Mouse (Mus musculus): Measurements from ENCODE around the gene Cpped1.

DNA sequence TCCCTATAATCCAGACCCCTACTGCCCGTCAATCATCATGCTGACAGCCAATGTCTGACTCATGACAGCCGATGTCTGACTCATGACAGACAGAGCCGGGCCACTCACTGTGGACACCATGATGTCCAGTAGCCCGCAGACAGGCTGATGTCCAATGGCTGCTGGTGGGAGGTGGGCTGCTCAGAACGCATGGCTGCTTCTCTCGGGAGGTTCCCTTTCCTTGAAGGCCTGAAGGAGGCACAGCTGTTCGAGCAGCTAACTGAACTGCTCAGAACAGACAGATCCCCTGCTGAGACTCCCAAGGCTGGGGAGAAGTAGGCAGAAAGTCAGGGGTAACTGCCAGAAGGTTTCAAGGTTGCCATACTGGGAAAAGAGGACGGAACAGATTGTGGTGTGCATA lies 97.1 kb downstream of the Cpped1 start:
- TF ChIP-seq CTCF (IDR thresholded peaks at IDR 0.05; ENCODE audit: low read depth, low read length), result no peak
- TF ChIP-seq GATA1 (IDR thresholded peaks at IDR 0.05; ENCODE audit: borderline replicate concordance, low read length), result no peak
- no peak for TF ChIP-seq TAL1 (conservative IDR thresholded peaks at IDR 0.05; ENCODE audit: low read depth, low read length)
- TF ChIP-seq POLR2AphosphoS5 (IDR thresholded peaks at IDR 0.05; ENCODE audit: insufficient replicate concordance, low read depth, low read length), result no peak
- TF ChIP-seq GATA2 (IDR thresholded peaks at IDR 0.05; ENCODE audit: borderline replicate concordance, low read depth, low read length), result no peak
